Mouse (Mus musculus) small intestine, adult 2 months (tissue): ENCODE measurements around the gene Gm7168. TPM values are rescaled to one million over a fixed set of nuclear protein-coding genes. Genes with fewer than 3 reads are reported as not detected.
"Not testable (repeated sequence)": the region's sequence is repeated elsewhere in the genome, so short reads cannot be mapped to it uniquely, and the experiment has no call there.

Experiments used
- H3K27ac ChIP-seq: fragments of 200-500 bp; 2 replicates; pipeline ENCODE4 v1.5.1; 2012; ENCODE audit warnings: low read depth, low read length, control low read depth, inconsistent platforms; ENCODE audit not compliant: insufficient read depth
- H3K27me3 ChIP-seq: fragments of 200-500 bp; 2 replicates; pipeline ENCODE4 v1.6.1; 2012; ENCODE audit warnings: mild to moderate bottlenecking, moderate library complexity, low read length, inconsistent platforms; ENCODE audit not compliant: control insufficient read depth, insufficient read depth
- H3K36me3 ChIP-seq: fragments of 200-500 bp; 2 replicates; pipeline ENCODE4 v1.6.1; 2012; ENCODE audit warnings: mild to moderate bottlenecking, low read length, control low read depth, inconsistent platforms; ENCODE audit not compliant: control insufficient read depth, insufficient read depth
- H3K4me1 ChIP-seq: fragments of 200-500 bp; 2 replicates; pipeline ENCODE4 v1.6.1; 2012; ENCODE audit warnings: low read length, inconsistent platforms, mixed read lengths; ENCODE audit not compliant: control insufficient read depth, insufficient read depth, insufficient read length
- H3K4me3 ChIP-seq: fragments of 200-500 bp; 2 replicates; pipeline ENCODE4 v1.5.1; 2012; ENCODE audit warnings: low read depth, mild to moderate bottlenecking, control low read depth, inconsistent platforms, low read length, moderate library complexity
- CTCF ChIP-seq: fragments of 200-500 bp; IDR thresholded peaks from 2 replicates; pipeline ENCODE4 v1.5.1; 2012; ENCODE audit warnings: low read depth, mild to moderate bottlenecking, control low read depth, inconsistent platforms, low read length, moderate library complexity, mixed read lengths; ENCODE audit not compliant: insufficient replicate concordance, insufficient read length; ENCODE audit errors: extremely low read depth
- POLR2A ChIP-seq: fragments of 200-500 bp; IDR thresholded peaks from 2 replicates; pipeline ENCODE4 v1.6.1; 2012; ENCODE audit warnings: low read depth, mild to moderate bottlenecking, control low read depth, inconsistent platforms, low read length, moderate library complexity
- WGBS: fragments of 180-500 bp; shearing (Covaris S2); methylation state at CpG from one replicate; pipeline ENCODE4 v1.1.7; 2018; 5-methylcytosine and 5-hydroxymethylcytosine counted together
- polyA plus RNA-seq: library from polyadenylated mRNA; depleted of rRNA; stranded (reverse); fragments of >200 nt; gene quantifications from 2 replicates; pipeline ENCODE4 v1.2.3, GENCODE M21; 2012

The Gm7168 gene
- polyA plus RNA-seq, 1 experiment = 0.06 TPM

- Histone ChIP-seq H3K36me3 (no peaks in the 10 kb centered on the region), H3K4me3 (no peak overlapping the region), H3K4me1 (no peaks in the 10 kb centered on the region), H3K27me3 (no peaks in the 10 kb centered on the region), H3K27ac (no peak overlapping the region)
- 62% methylated on average over 2 of the region's 2 CpGs for WGBS
- no peak for TF ChIP-seq CTCF
- no peak for TF ChIP-seq POLR2A
Measured at GRCm38 (mm10) chr17:13920771-13921170, 27.4 kb upstream of the Gm7168 start.

- Histone ChIP-seq H3K27ac (no peak overlapping the region), H3K4me3 (no peak overlapping the region), H3K27me3 (no peaks in the 10 kb centered on the region), H3K4me1 (no peaks in the 10 kb centered on the region), H3K36me3 (no peaks in the 10 kb centered on the region)
- 63% methylated on average over 2 of the region's 2 CpGs for WGBS
- TF ChIP-seq POLR2A = no peak
- TF ChIP-seq CTCF = no peak
Measured at GRCm38 (mm10) chr17:13923418-13923817, 24.8 kb upstream of the Gm7168 start.

GRCm38 (mm10) chr17:13924588-13924987 is 23.6 kb upstream of the Gm7168 start:
- no peak overlapping the region for H3K4me3 ChIP-seq
- H3K36me3 ChIP-seq = no peaks in the 10 kb centered on the region
- no peaks in the 10 kb centered on the region for H3K27me3 ChIP-seq
- TF ChIP-seq CTCF = no peak
- TF ChIP-seq POLR2A = no peak
- H3K27ac ChIP-seq = no peak overlapping the region
- WGBS = 95% methylated on average over 2 of the region's 2 CpGs
- H3K4me1 ChIP-seq = no peaks in the 10 kb centered on the region

GRCm38 (mm10) chr17:13925931-13926330 is 22.2 kb upstream of the Gm7168 start:
- Histone ChIP-seq H3K4me1 (no peaks in the 10 kb centered on the region), H3K36me3 (no peaks in the 10 kb centered on the region), H3K4me3 (no peak overlapping the region), H3K27me3 (no peaks in the 10 kb centered on the region), H3K27ac (no peak overlapping the region)
- WGBS = 40% methylated on average over 3 of the region's 3 CpGs
- no peak for TF ChIP-seq CTCF
- no peak for TF ChIP-seq POLR2A

GRCm38 (mm10) chr17:13930421-13930820 is 17.8 kb upstream of the Gm7168 start:
- Histone ChIP-seq H3K27me3 (no peaks in the 10 kb centered on the region), H3K27ac (no peak overlapping the region), H3K4me3 (no peak overlapping the region), H3K4me1 (no peaks in the 10 kb centered on the region), H3K36me3 (no peaks in the 10 kb centered on the region)
- TF ChIP-seq POLR2A = no peak
- no peak for TF ChIP-seq CTCF
- 79% methylated on average over 9 of the region's 9 CpGs for WGBS

GRCm38 (mm10) chr17:13935364-13935763 is 12.8 kb upstream of the Gm7168 start:
- not testable (repeated sequence) for H3K4me3 ChIP-seq, H3K27ac ChIP-seq, H3K4me1 ChIP-seq, H3K36me3 ChIP-seq, H3K27me3 ChIP-seq
- WGBS = 99% methylated on average over 2 of the region's 2 CpGs

DNA sequence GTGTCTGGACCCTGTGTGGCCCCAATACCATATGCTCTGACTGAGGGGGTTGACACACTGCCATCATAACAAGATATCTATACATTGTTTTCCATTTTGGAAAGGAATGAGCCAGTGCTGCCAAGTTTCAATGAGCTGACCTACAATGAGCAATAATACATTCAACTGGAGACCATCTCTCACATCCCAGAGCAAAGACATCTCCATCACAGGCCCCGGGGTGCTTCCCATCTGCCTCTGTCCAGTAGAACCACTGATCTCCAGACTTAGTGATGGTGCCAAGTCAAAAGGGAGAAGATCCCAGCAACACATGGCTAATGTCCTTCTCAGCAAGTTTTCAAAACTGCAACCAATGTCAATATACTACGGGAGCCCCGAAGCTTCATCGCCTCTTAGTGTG is 10.4 kb upstream of the Gm7168 start:
- Histone ChIP-seq H3K4me3 (no peak overlapping the region), H3K36me3 (no peaks in the 10 kb centered on the region), H3K27ac (no peak overlapping the region), H3K27me3 (no peaks in the 10 kb centered on the region), H3K4me1 (peaks cover 7% of the 10 kb centered on the region; the same call in 1 of the 2 replicates)
- WGBS = 96% methylated on average over 4 of the region's 4 CpGs
- TF ChIP-seq CTCF (no peak), POLR2A (no peak)

DNA sequence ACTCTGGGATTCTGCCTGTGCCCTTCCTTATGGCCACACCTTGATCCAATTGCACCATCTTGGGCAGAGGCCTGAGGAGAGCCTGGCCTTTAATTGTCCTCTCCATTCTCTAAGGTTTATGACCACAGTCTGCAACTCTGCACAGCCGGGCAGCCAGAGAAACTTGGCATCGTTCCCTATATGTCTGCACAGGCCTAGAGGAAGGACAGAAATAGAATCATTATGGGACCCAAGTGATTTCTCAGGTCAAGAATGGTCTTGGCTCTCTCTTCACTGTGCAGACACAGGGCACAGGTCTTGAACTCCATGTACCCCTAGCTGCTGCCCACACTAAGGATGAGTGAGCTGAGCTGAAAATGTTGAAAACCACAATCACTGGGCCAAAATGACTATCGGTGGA is 9.5 kb upstream of the Gm7168 start:
- H3K36me3 ChIP-seq = no peaks in the 10 kb centered on the region
- no peak overlapping the region for H3K4me3 ChIP-seq
- H3K27me3 ChIP-seq = no peaks in the 10 kb centered on the region
- 41% methylated on average over 3 of the region's 3 CpGs for WGBS
- H3K27ac ChIP-seq = no peak overlapping the region
- peaks cover 7% of the 10 kb centered on the region; the same call in 1 of the 2 replicates for H3K4me1 ChIP-seq
- no peak for TF ChIP-seq POLR2A
- no peak for TF ChIP-seq CTCF

- WGBS = 80% methylated on average over 2 of the region's 2 CpGs
- H3K36me3 ChIP-seq, H3K27me3 ChIP-seq, H3K4me3 ChIP-seq, H3K27ac ChIP-seq, H3K4me1 ChIP-seq: not testable (repeated sequence)
Measured at GRCm38 (mm10) chr17:13939231-13939630, 8.9 kb upstream of the Gm7168 start.
